Mouse (Mus musculus) adrenal gland, postnatal 10 days (tissue): ENCODE measurements at regions not wholly inside any gene's neighbourhood (a gene's known extent, or its start where the extent isn't known, plus 50 kb on each side); places are given as distances from the start of the nearest gene placed in this dataset.
"Not testable (repeated sequence)": the region's sequence is repeated elsewhere in the genome, so short reads cannot be mapped to it uniquely, and the experiment has no call there.

Source experiments
- DNase-seq: peaks from one replicate; pipeline ENCODE4 v3.0.0; 2021; ENCODE audit warnings: mixed read lengths

DNA sequence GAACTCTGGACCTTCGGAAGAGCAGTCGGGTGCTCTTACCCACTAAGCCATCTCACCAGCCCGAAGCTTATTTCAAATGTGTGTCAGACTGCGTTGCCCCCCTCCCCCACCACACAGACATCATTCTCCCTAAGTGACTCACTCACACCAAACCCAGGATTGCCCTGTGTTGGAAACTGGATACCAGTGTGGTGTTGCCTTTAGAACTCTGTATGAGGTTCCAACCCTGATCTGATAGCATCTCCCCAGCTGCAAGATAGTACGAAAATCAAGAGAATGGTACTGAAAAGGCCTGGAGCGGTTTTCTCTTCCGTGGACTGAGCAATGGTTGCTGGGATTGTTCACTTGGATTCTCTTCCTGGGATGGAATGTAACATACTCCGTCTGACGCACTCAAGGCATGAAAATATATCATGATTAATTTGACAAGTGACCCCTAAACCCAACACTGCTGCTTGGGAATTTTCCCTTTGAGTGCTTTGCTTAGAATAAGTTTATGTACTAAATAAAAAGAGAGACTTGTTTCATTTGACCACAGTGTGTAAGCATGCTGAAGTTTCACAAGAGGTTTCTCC lies 63.0 kb downstream of the Hand2 start:
- DNase-seq = no peak

DNA sequence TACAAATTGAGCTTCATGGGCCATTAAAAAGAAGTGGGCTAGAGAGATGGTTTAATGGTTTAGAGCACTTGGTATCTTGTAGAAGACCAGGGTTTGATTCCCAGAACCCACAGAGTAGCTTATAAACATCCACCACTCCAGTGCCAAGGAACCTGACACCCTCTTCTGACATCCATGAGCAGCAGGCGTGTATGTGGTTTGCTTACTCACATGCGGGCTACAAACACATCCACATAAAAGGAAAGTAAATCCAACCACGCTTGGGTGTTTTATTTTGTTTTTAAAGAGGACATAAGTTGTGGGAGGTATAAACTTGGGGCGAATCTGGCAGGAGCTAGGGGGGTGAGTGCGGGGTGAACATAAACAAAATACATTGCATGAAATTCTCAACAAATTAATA lies 66.8 kb downstream of the Hand2 start:
- DNase-seq = no peak

DNA sequence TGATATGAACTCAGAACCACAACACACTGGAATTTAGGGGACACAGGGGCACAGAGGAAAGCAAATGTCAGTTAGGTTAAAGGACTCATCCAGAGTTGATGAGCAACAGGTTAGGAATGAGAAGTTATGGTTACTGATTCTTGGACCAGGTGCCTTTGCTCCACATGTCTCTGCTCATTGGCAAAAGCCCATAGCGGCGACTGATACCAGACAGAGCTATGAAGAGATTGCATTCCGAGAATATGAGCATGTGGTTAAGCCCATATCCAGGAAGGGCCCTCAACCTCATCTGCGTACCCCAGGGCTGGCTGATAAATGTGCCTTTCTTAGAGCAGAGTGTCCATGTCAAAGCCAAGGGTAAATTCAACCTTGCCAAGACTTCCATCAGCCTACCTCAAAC lies 67.1 kb upstream of the Scrg1 start:
- DNase-seq = no peak

DNA sequence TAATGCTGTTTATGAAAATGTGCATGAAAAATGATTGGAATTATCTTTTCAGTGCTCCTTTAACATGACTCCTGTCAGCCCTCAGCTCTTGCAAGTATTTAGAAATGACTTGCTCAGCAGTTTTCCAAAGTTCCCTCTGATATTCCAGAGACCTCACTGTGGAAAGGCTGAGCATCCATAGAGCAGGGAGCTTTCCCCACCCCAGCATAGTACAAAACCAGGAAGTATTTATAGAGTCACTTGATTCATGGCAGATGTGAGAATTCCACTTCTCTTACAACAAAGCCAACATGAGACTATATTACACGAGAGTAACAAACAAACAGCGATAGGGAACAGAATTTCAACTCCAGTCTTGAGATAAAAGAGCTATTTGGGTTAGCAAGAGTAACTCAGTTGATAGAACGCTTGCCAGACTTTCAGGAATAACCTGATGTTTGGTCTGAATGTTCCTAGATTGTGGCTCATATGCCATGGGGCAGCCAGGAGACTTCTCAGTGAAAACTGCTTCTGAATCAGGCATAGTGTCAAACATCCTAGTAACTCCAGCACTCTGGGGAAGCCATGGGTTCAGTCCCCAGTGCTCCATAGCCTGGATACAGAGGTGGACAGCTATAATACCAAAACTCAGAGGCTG lies 57.6 kb upstream of the Scrg1 start:
- no peak for DNase-seq

DNA sequence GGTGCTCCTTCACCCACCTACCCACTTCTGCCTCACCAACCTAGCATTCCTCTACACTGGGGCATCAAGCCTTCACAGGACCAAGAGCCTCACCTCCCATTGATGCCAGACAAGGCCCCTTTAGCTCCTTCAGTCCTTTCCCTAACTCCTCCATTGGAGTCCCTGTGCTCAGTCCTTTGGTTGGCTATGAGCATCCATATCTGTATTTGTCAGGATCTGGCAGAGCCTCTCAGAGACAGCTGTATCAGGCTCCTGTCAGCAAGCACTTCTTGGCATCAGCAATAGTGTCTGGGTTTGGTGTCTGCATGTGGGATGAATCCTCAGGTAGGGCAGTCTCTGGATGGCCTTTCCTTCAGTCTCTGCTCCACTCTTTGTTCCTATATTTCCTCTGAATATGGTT lies 55.6 kb upstream of the Scrg1 start:
- not testable (repeated sequence) for DNase-seq

DNA sequence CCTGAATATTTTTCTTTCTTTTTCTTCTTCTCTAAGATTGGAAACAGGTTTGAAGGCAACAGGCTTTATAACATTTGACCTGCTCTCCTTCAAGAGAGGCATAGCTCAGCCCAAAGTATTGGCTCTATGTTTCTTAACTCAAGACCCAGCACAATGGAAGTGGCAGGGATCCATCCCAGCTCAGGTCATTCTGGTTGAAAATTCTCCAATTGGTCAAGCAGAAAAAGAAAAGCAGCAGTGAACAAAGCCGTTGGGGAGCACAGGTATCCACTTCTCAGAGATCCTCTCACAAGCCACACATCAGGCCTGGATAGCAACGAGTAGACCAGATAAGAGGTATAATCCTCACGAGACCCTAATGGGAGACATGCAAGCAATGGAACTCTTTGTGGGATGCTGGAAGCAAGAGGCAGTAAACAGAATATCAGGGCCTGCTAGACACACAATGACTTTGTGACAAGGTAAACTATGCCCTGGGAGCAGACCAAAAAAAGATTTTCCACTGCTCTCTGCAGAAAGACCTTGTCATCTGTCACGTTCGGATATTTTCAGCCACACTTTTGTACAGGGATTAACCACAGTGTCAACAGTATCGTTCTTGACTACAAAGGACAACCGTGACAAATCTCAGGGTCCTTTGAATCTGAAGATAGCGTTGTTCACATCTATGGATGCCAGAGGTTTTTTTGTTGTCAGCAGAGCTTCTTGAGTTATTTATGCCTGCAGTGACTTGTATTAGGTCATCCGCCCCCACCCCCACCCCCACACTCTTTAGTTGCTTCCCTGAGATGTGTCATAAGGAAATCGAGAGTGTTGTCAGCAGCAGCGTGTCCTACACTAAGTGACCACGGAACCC lies 54.7 kb upstream of the Scrg1 start:
- no peak for DNase-seq

DNA sequence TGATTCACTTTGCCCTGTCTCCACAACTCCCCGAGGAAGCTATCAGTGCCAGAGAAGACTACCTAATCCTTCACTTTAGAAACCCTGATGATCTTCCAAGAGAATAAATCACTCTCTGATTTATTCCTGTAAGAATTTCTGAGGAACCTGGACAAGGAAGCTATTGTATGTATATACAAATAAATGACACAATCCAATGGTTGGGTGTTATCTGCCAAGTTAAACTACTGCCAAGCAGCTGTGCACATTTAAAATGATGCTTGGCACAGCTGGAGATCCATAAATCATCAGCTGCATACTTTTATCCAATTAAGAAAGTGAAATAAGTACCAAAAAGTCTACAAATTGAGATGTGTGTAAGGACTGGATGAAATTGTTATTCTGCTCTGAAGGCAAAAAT lies 54.1 kb upstream of the Scrg1 start:
- no peak for DNase-seq

DNA sequence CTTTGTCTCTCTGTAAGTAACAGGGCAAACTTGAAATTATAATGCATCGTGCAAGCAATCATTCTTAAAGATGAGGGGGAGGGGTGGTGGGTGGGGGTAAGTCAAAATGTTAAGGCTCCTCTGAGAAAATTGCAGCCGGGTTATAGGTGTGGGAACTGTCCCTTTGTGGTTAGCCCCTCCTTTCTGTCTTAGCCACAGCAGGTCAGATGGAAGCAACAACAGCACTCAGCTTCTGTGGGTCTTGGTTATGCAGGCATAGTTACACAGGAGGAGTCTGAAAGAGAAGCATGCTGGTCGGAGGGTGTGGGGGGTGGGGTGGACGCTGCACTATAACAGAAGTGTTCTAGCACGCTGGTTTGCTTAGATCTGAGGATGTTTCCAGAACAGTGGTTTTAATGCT lies 53.5 kb upstream of the Scrg1 start:
- no peak for DNase-seq

DNA sequence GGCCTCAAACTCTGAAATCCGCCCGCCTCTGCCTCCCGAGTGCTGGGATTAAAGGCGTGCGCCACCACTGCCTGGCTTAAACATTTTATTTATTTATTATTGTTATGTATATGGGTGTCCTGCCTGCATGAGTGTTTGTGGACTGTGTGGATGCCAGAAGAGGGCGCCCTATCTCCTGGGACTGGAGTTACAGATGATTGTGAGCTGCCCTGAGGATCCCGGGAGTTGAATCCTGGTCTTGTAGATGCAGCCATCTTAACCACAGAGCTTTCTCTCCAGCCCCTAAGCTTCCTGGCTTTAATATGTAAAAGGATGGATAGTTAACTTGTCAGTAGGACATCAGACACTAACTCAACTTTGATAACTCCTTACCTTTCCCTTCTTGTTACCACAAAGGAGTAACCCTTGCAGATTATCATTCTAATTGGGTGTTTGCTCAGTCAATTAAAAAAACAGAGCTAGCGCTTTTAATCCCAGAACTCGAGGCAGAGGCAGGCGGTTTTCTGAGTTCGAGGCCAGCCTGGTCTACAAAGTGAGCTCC lies 52.0 kb upstream of the Scrg1 start:
- DNase-seq = peak; percentile 10

DNA sequence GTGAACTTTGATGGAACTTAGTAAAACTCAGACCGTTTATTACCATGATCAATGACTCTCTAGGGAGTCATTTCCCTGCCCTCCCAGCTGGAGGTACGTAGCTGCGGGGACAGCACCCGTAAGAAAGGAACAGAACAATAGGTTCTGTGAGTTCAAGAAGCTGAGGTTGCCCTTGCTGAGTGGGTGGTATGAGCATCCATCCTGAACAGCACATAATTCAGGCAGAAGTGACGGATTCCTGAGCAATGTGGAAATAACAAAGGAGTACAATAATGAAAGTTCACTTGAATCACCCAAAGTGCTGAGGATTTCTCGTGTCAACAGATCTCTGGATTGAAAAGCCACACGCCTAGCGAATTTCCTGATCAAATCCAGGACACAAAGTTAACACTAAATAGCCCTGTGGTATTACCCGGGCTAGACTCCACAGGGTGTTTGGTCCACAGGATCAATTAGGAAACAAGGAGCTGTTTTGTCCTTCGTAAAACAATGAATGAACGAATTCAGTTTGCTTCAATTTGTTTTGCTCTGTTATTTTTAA lies 50.4 kb upstream of the Scrg1 start:
- DNase-seq = no peak
